Mouse (Mus musculus) limb, embryonic 14.5 days (tissue): ENCODE data around the gene Gm28044. TPM values are rescaled to one million over a fixed set of nuclear protein-coding genes. Genes with fewer than 3 reads are reported as not detected.

Experiments
- ATAC-seq: fragments of 200-750 bp; cut with Nextera tagmentation; 2 replicates; pipeline ENCODE4 v1.8.0; 2017; ENCODE audit warnings: low read depth, moderate number of reproducible peaks, moderate TSS enrichment; ENCODE audit not compliant: low FRiP score
- DNase-seq: peaks from one replicate; pipeline ENCODE4 v3.0.0-alpha.2; 2015; ENCODE audit warnings: low spot score
- H3K27ac ChIP-seq: fragments of 300-500 bp; sonication (generic); replicated peaks from 2 replicates; pipeline ENCODE4 v1.5.1; 2014; ENCODE audit warnings: low read depth, mild to moderate bottlenecking, low read length, moderate library complexity, mixed read lengths
- H3K27me3 ChIP-seq: fragments of 300-500 bp; sonication (generic); 2 replicates; pipeline ENCODE4 v1.6.1; 2014; ENCODE audit warnings: low read length, mixed read lengths; ENCODE audit not compliant: control insufficient read depth, insufficient read depth
- H3K36me3 ChIP-seq: fragments of 300-500 bp; sonication (generic); 2 replicates; pipeline ENCODE4 v1.6.1; 2014; ENCODE audit warnings: mild to moderate bottlenecking, low read length, moderate library complexity, mixed read lengths; ENCODE audit not compliant: control insufficient read depth, insufficient read depth
- H3K4me1 ChIP-seq: fragments of 300-500 bp; sonication (generic); 2 replicates; pipeline ENCODE4 v1.6.1; 2014; ENCODE audit warnings: antibody characterized with exemption, low read length, mixed read lengths; ENCODE audit not compliant: control insufficient read depth, insufficient read depth
- H3K4me2 ChIP-seq: fragments of 300-500 bp; sonication (generic); replicated peaks from 2 replicates; pipeline ENCODE4 v1.6.1; 2014; ENCODE audit warnings: low read depth, mild to moderate bottlenecking, low read length, moderate library complexity; ENCODE audit not compliant: severe bottlenecking
- H3K4me3 ChIP-seq: fragments of 300-500 bp; sonication (generic); replicated peaks from 2 replicates; pipeline ENCODE4 v1.5.1; 2014; ENCODE audit warnings: low read length
- H3K9ac ChIP-seq: fragments of 300-500 bp; sonication (generic); 2 replicates; pipeline ENCODE4 v1.6.1; 2014; ENCODE audit warnings: mild to moderate bottlenecking, low read depth, low read length, moderate library complexity; ENCODE audit not compliant: severe bottlenecking
- H3K9me3 ChIP-seq: fragments of 300-500 bp; sonication (generic); 2 replicates; pipeline ENCODE4 v1.6.1; 2016; ENCODE audit warnings: low read length; ENCODE audit not compliant: control insufficient read depth
- POLR2A ChIP-seq: fragments of 200-500 bp; IDR thresholded peaks from 2 replicates; pipeline ENCODE4 v1.8.0; 2012; ENCODE audit warnings: inconsistent platforms, mild to moderate bottlenecking, moderate library complexity, borderline replicate concordance; ENCODE audit not compliant: insufficient read depth, insufficient read length; ENCODE audit errors: extremely low read depth
- WGBS: fragments of 180-500 bp; shearing (Covaris S2); extraction: QIAGEN DNeasy Blood & Tissue Kit; methylation state at CpG from one replicate; pipeline ENCODE4 v1.1.7; 2014; 5-methylcytosine and 5-hydroxymethylcytosine counted together
- polyA plus RNA-seq, 2 experiments: library from polyadenylated mRNA; depleted of rRNA in 1 of 2; stranded (reverse) in 1 of 2; unstranded in 1 of 2; fragments of >200 nt; fragmentation: Nextera tagmentation in 1 of 2; extraction: Ambion mirVana in 1 of 2; gene quantifications; 2 replicates each; pipeline versions ENCODE4 v1.2.1 to v1.2.3; 2012 to 2014

Gm28044 gene
- polyA plus RNA-seq, 2 experiments: not detected

DNA sequence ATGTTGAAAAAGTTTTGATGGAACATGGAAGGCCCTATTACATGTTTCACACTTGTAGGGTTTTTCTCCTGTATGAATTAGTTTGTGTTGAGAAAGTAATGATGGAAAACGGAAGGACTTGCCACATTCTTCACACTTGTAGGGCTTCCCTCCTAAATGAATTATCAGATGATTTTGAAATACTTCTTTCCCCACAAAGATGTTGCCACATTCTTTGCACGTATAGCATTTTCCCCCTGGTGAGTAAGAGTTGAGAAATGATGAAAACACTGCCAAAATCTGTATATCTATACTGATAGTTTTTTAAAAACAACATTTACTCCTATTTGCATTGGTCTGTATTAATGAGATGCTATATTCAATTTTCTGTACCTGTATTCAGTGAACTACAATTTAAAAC is 16.9 kb downstream of the Gm28044 start:
- H3K27ac ChIP-seq: no peak overlapping the region
- ATAC-seq (no peak), DNase-seq (no peak)
- H3K4me1 ChIP-seq: no peaks in the 10 kb centered on the region
- H3K27me3 ChIP-seq: no peaks in the 10 kb centered on the region
- no peaks in the 10 kb centered on the region for H3K9me3 ChIP-seq
- no peak overlapping the region for H3K4me3 ChIP-seq
- no peak for TF ChIP-seq POLR2A
- WGBS: 83% methylated on average over 2 of the region's 2 CpGs
- H3K9ac ChIP-seq: no peak overlapping the region
- H3K36me3 ChIP-seq: peaks cover 7% of the 10 kb centered on the region; the same call in 1 of the 2 replicates
- H3K4me2 ChIP-seq: no peak overlapping the region

DNA sequence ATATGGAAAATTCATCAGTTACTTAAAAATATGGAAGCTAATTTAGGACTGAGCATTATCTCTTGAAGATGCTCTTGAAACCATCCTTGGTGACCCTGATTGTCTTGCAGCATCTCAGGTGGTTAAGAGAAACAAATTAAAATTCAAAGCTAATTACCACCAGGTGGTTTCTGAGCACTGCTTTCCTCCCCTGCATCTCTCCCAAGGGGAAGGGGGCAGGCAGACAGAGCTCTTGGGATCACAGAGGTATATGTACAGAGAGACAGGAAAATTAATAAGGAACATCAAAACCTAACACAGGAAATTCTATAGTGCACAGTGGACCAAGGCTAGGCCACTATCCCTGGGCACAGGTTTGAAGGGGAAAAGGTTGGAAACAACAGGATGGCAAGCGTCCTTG is 27.5 kb downstream of the Gm28044 start:
- Histone ChIP-seq H3K4me1 (no peaks in the 10 kb centered on the region), H3K36me3 (no peaks in the 10 kb centered on the region), H3K4me3 (peak overlapping the region; percentile 47), H3K4me2 (peak overlapping the region; percentile 58), H3K27ac (peak overlapping the region; percentile 49; the same call in 1 of the 2 replicates), H3K27me3 (no peaks in the 10 kb centered on the region), H3K9me3 (no peaks in the 10 kb centered on the region), H3K9ac (peak overlapping the region; percentile 48)
- ATAC-seq (0 out of 2 replicates have a peak, but pooled peaks have one; percentile 1), DNase-seq (no peak)
- WGBS: 88% methylated on average over 1 of the region's 1 CpGs
- TF ChIP-seq POLR2A: no peak

DNA sequence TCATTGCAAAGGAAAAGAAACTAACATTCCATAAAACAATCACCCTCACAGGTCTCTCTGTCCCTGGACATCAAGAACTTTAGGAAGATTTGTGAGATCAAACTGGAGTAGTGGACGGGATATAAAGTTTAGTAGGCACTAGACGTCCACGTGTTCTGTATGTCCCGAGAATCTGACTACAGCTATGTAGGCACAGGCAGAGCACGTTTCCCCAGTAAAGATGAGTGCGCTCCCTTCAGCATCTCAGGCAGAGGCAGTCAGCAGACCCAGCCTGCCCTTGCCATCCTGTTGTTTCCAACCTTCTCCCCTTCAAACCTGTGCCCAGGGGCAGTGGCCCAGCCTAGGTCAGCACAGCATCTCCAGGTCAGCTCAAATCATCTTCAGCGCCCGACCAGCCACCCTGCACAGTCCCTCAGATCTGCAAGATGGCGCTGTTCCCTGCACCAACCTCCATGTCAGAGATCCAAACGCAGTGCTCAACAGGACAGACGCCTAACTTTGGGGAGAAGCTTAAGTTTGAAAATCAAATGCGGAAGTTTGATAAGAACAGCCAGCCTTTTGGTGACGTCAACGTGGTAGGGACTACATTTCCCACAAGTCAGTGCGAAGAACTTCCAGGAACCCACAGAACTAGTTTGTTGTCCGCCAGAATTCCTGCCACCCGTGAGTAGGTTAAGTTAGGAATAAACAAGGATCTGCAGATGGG is 28.2 kb downstream of the Gm28044 start, which contains the start of gene Zfp595:
Gene Zfp595, minus strand, starts transcription at position 552 of the 706 bp plus-strand sequence.
- H3K36me3 ChIP-seq: no peaks in the 10 kb centered on the region
- peak within 1 kb of the TSS; percentile 58 for H3K4me2 ChIP-seq
- peak within 1 kb of the TSS; percentile 47 for H3K4me3 ChIP-seq
- 12% methylated on average over 17 of the region's 17 CpGs for WGBS
- peak; percentile 95 for DNase-seq
- peak within 1 kb of the TSS; percentile 48 for H3K9ac ChIP-seq
- peak; percentile 96 for ATAC-seq
- no peaks in the 10 kb centered on the region for H3K4me1 ChIP-seq
- H3K9me3 ChIP-seq: no peaks in the 10 kb centered on the region
- H3K27me3 ChIP-seq: no peaks in the 10 kb centered on the region
- no peak for TF ChIP-seq POLR2A
- peak within 1 kb of the TSS; percentile 49 for H3K27ac ChIP-seq

DNA sequence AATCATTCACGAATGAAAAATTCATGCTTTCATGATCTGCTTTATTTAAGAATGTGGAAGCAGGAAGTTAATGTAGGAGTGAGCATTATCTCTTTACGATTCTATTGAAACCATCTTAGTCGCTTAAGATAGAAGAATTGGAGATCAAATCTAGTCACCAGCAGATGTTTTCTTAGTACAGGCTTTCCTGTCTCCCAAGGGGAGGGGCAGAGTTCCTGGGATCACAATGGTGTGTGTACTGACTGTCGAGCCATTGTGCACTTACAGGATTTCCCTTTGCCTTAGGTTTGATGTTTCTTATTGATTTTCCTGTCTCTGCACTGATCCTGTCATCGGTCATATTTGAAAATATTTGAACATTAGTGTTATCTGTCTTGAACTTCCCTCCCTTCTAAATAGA is 53.6 kb downstream of the Gm28044 start:
- Histone ChIP-seq H3K4me3 (peak overlapping the region; percentile 68), H3K9me3 (no peaks in the 10 kb centered on the region), H3K36me3 (no peaks in the 10 kb centered on the region), H3K27me3 (no peaks in the 10 kb centered on the region), H3K9ac (peak overlapping the region; percentile 80; the same call in 1 of the 2 replicates), H3K4me2 (peak overlapping the region; percentile 71), H3K27ac (no peak overlapping the region), H3K4me1 (no peaks in the 10 kb centered on the region)
- WGBS: 35% methylated on average over 5 of the region's 5 CpGs
- DNase-seq (peak; percentile 7), ATAC-seq (peak; percentile 40)
- TF ChIP-seq POLR2A: no peak

DNA sequence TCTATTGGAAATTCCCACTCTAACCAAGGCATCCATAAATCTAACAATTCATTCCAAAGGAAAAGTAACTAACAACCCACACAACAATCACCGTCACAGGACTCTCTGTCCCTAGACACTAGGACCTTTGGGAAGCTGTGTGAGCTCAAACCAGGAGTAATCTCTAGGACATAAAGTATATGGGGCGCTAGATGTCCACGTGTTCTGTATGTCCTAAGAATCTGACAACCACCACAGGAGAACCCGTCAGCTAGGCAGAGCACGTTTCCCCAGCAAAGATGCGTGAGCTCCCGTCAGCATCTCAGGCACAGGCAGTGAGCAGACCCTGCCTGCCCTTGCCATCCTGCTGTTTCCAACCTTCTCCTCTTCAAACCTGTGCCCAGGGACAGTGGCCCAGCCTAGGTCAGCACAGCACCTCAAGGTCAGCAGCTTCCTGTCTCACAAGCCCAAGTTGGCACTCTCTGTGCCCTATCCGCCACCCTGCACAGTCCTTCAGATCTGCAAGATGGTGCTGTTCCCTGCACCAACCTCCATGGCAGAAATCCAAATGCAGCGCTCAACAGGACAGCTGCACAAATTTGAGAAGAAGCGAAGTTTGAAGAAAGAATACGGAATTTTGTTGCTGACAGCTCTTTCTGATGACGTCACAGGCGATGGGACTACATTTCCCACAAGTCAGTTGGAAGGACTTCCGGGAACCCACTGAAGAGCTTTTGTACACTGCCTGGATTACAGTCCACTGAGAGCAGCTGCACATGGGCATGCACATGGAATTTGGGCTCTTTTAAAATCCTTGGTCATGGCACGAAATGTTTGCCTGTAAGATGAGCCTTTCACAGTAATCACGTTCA is 54.3 kb downstream of the Gm28044 start, which contains the start of gene Zfp457:
Gene Zfp457, minus strand, starts transcription at position 664 of the 851 bp plus-strand sequence.
- DNase-seq (peak; percentile 95), ATAC-seq (peak; percentile 97)
- Histone ChIP-seq H3K4me1 (no peaks in the 10 kb centered on the region), H3K4me3 (peak within 1 kb of the TSS; percentile 68), H3K4me2 (peak within 1 kb of the TSS; percentile 71), H3K9ac (peak within 1 kb of the TSS; percentile 80), H3K36me3 (no peaks in the 10 kb centered on the region), H3K27ac (no peak within 1 kb of the TSS), H3K27me3 (no peaks in the 10 kb centered on the region), H3K9me3 (no peaks in the 10 kb centered on the region)
- TF ChIP-seq POLR2A: 0 out of 2 replicates have a peak, but pooled peaks have one; percentile 58
- 15% methylated on average over 16 of the region's 16 CpGs for WGBS
